Mouse (Mus musculus): ENCODE measurements around the gene Gm49776.
"Not testable (repeated sequence)": the region's sequence is repeated elsewhere in the genome, so short reads cannot be mapped to it uniquely, and the experiment has no call there.

Gene Gm49776

GRCm38 (mm10) chr16:18258221-18258620 lies at the start of gene Gm49776:
Gene Gm49776, minus strand, starts transcription at chr16:18258321.
- no peak for DNase-seq (ENCODE audit: low spot score in 2 of 2)

- not testable (repeated sequence) for DNase-seq (ENCODE audit: low spot score in 2 of 2)
Measured at GRCm38 (mm10) chr16:18289614-18290013, 31.5 kb upstream of the Gm49776 start.

GRCm38 (mm10) chr16:18289067-18289588 lies 31.0 kb upstream of the Gm49776 start, which contains the start of gene Dgcr8:
Gene Dgcr8, minus strand, starts transcription at chr16:18289246.
- peak; percentile 97 to 99 for DNase-seq (ENCODE audit: low spot score in 2 of 2)

- DNase-seq (ENCODE audit: low spot score in 2 of 2) = peak in 1 of 2 experiments; percentile 77
Measured at GRCm38 (mm10) chr16:18288581-18289061, 30.5 kb upstream of the Gm49776 start.

GRCm38 (mm10) chr16:18288166-18288565 lies 30.0 kb upstream of the Gm49776 start:
- DNase-seq (ENCODE audit: low spot score in 2 of 2) = no peak

GRCm38 (mm10) chr16:18275166-18275565 lies 17.0 kb upstream of the Gm49776 start:
- DNase-seq (ENCODE audit: low spot score in 2 of 2) = no peak

- DNase-seq (ENCODE audit: low spot score in 2 of 2) = peak in 1 of 2 experiments; percentile 51
Measured at GRCm38 (mm10) chr16:18268182-18268581, 10.1 kb upstream of the Gm49776 start.

- no peak for DNase-seq (ENCODE audit: low spot score in 2 of 2)
Measured at GRCm38 (mm10) chr16:18265024-18265423, 6.9 kb upstream of the Gm49776 start.

GRCm38 (mm10) chr16:18253866-18254265 lies 4.3 kb downstream of the Gm49776 start:
- no peak for DNase-seq (ENCODE audit: low spot score in 2 of 2)

GRCm38 (mm10) chr16:18252736-18253135 lies 5.4 kb downstream of the Gm49776 start:
- DNase-seq (ENCODE audit: low spot score in 2 of 2) = no peak

GRCm38 (mm10) chr16:18250828-18251790 lies 7.0 kb downstream of the Gm49776 start:
- no peak for DNase-seq (ENCODE audit: low spot score in 2 of 2)

GRCm38 (mm10) chr16:18250231-18250630 lies 7.9 kb downstream of the Gm49776 start:
- no peak for DNase-seq (ENCODE audit: low spot score in 2 of 2)

- DNase-seq (ENCODE audit: low spot score in 2 of 2) = peak in 1 of 2 experiments; percentile 45
Measured at GRCm38 (mm10) chr16:18249364-18249967, 8.7 kb downstream of the Gm49776 start.

GRCm38 (mm10) chr16:18248433-18249363 lies 9.4 kb downstream of the Gm49776 start, which contains the start of the genes Trmt2a and Ranbp1:
Gene Trmt2a, plus strand, starts transcription at chr16:18248679.
Gene Ranbp1, minus strand, starts transcription at chr16:18248732.
- peak; percentile 96 for DNase-seq (ENCODE audit: low spot score in 2 of 2)

GRCm38 (mm10) chr16:18247521-18248399 lies 10.4 kb downstream of the Gm49776 start:
- DNase-seq (ENCODE audit: low spot score in 2 of 2) = no peak

GRCm38 (mm10) chr16:18241581-18241980 lies 16.5 kb downstream of the Gm49776 start:
- DNase-seq (ENCODE audit: low spot score in 2 of 2) = no peak

- DNase-seq (ENCODE audit: low spot score in 2 of 2) = no peak
Measured at GRCm38 (mm10) chr16:18236676-18237501, 21.2 kb downstream of the Gm49776 start.

GRCm38 (mm10) chr16:18235389-18236065 lies 22.6 kb downstream of the Gm49776 start:
- peak; percentile 48 to 49 for DNase-seq (ENCODE audit: low spot score in 2 of 2)

All from thymus, postnatal 10 days (tissue).